Mouse (Mus musculus) intestine, embryonic 15.5 days (tissue): ENCODE data around the gene Unc50. TPM values are rescaled to one million over a fixed set of nuclear protein-coding genes. Genes with fewer than 3 reads are reported as not detected.
A peak's percentile ranks its signal among the peaks of the same experiment; 100 is the strongest.

ENCODE experiments used
- ATAC-seq: fragments of 200-750 bp; cut with Nextera tagmentation; 2 replicates; pipeline ENCODE4 v1.8.0; 2017; ENCODE audit warnings: moderate TSS enrichment, moderate library complexity
- H3K27ac ChIP-seq: fragments of 300-500 bp; sonication (generic); 2 replicates; pipeline ENCODE4 v1.5.1; 2015; ENCODE audit warnings: mild to moderate bottlenecking, inconsistent platforms
- H3K27me3 ChIP-seq: fragments of 300-500 bp; sonication (generic); replicated peaks from 2 replicates; pipeline ENCODE4 v1.6.1; 2015; ENCODE audit warnings: inconsistent platforms
- H3K36me3 ChIP-seq: fragments of 300-500 bp; sonication (generic); 2 replicates; pipeline ENCODE4 v1.6.1; 2015; ENCODE audit warnings: inconsistent platforms
- H3K4me1 ChIP-seq: fragments of 300-500 bp; sonication (generic); replicated peaks from 2 replicates; pipeline ENCODE4 v1.6.1; 2015; ENCODE audit warnings: inconsistent platforms
- H3K4me2 ChIP-seq: fragments of 300-500 bp; sonication (generic); replicated peaks from 2 replicates; pipeline ENCODE4 v1.6.1; 2015; ENCODE audit warnings: mild to moderate bottlenecking, inconsistent platforms
- H3K4me3 ChIP-seq: fragments of 300-500 bp; sonication (generic); replicated peaks from 2 replicates; pipeline ENCODE4 v1.5.1; 2015; ENCODE audit warnings: inconsistent platforms
- H3K9ac ChIP-seq: fragments of 300-500 bp; sonication (generic); 2 replicates; pipeline ENCODE4 v1.6.1; 2015; ENCODE audit warnings: inconsistent platforms
- H3K9me3 ChIP-seq: fragments of 300-500 bp; sonication (generic); 2 replicates; pipeline ENCODE4 v1.6.1; 2016; ENCODE audit warnings: inconsistent platforms
- WGBS: fragments of 180-500 bp; shearing (Covaris S2); methylation state at CpG from one replicate; pipeline ENCODE4 v1.1.7; 2015; 5-methylcytosine and 5-hydroxymethylcytosine counted together
- polyA plus RNA-seq: library from polyadenylated mRNA; unstranded; fragments of >200 nt; fragmentation: Nextera tagmentation; extraction: Ambion mirVana; gene quantifications from 2 replicates; pipeline ENCODE4 v1.2.1, GENCODE M21; 2015

The Unc50 gene
- polyA plus RNA-seq, 1 experiment from 2014 or later: 134 TPM

DNA sequence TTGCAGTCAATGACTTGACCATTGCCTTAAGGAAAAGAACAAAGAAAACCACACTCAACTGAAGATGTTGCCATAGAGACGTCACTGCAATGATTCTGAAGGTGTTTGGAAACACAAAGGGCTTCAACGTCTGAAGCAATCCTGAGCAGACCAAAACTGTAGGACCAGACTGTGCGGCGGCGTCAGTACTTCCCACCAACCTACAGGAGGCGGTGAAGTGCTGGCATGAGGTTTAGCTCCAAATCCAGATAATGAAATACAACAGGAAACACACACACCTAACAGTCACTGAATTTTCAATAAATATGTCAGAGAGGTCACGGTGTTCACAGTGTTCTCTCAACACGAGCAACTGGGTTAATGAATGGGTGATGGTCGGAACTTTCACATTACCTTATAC is 49.1 kb downstream of the Unc50 start:
- Histone ChIP-seq H3K4me3 (no peak overlapping the region), H3K4me1 (peaks cover 9% of the 10 kb centered on the region), H3K4me2 (no peak overlapping the region), H3K9ac (no peak overlapping the region), H3K27ac (no peak overlapping the region), H3K9me3 (no peaks in the 10 kb centered on the region), H3K36me3 (no peaks in the 10 kb centered on the region), H3K27me3 (no peaks in the 10 kb centered on the region)
- no peak for ATAC-seq
- 75% methylated on average over 9 of the region's 9 CpGs for WGBS

DNA sequence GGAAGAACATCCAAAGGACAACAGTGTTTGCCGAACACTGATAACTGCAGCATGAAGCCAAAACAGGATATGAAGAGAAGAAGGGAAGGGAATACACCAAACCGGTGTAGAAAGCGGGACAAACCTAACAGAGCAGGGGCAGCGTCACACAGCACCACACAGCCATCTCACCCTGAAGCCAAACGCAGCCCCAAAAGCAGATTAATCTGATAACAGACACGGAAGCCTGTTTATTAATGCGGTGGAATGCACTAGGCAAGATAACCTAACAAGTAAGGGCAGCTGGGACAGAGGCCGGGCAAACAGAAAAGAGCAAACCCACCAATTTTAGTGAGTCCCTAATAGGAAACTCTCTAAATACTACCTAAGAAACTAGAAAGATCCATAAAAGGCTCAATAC is 49.8 kb downstream of the Unc50 start:
- no peak for ATAC-seq
- peaks cover 9% of the 10 kb centered on the region for H3K4me1 ChIP-seq
- 62% methylated on average over 8 of the region's 8 CpGs for WGBS
- no peak overlapping the region for H3K4me3 ChIP-seq
- no peaks in the 10 kb centered on the region for H3K36me3 ChIP-seq
- H3K4me2 ChIP-seq: no peak overlapping the region
- no peaks in the 10 kb centered on the region for H3K9me3 ChIP-seq
- no peaks in the 10 kb centered on the region for H3K27me3 ChIP-seq
- no peak overlapping the region for H3K9ac ChIP-seq
- H3K27ac ChIP-seq: no peak overlapping the region

DNA sequence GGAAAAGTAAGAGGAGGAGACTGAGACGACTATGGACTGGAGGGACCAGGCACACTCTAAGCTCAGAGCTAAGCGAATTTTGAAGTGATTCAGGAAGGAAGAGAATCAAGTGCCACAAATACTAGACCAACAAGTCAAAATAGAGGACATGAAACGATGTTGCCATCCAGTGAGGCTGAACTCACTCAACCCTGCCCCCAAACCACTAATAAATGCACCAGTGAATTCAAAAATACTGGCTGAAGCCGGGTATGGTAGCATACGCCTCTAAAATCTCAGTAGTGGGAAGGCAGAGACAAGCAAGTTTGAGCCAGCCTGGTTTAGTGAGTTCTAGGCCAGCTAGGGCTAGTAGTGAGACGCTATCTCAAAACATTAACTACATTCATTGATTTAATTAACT is 50.8 kb downstream of the Unc50 start:
- 0 out of 2 replicates have a peak, but pooled peaks cover 4% of the 10 kb centered on the region for H3K36me3 ChIP-seq
- no peak overlapping the region for H3K4me2 ChIP-seq
- WGBS: 89% methylated on average over 6 of the region's 6 CpGs
- no peaks in the 10 kb centered on the region for H3K27me3 ChIP-seq
- H3K9ac ChIP-seq: no peak overlapping the region
- H3K9me3 ChIP-seq: no peaks in the 10 kb centered on the region
- peaks cover 9% of the 10 kb centered on the region for H3K4me1 ChIP-seq
- H3K4me3 ChIP-seq: no peak overlapping the region
- H3K27ac ChIP-seq: no peak overlapping the region
- no peak for ATAC-seq

DNA sequence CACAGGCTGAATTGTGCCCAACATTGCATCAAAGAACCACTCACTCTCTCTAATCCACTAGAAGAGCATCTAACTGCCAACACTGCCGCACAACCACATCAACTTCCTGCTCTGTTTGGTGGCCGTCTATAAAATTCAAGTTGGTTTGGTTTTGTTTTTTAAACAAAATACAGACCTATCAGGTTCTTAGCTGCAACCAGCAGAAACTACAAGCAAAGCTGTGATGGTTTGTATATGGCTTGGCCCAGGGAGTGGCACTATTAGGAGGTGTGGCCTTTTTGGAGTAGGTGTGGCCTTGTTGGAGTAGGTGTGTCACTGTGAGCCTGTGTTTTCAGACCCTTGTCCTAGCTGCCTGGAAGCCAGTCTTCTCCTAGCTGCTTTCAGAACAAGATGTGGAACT is 51.4 kb downstream of the Unc50 start:
- Histone ChIP-seq H3K9ac (no peak overlapping the region), H3K36me3 (0 out of 2 replicates have a peak, but pooled peaks cover 4% of the 10 kb centered on the region), H3K4me2 (no peak overlapping the region), H3K27me3 (no peaks in the 10 kb centered on the region), H3K4me1 (peaks cover 7% of the 10 kb centered on the region), H3K27ac (no peak overlapping the region), H3K9me3 (no peaks in the 10 kb centered on the region), H3K4me3 (no peak overlapping the region)
- ATAC-seq: peak; percentile 58; the same call in 1 of the 2 replicates
- 80% methylated on average over 2 of the region's 2 CpGs for WGBS

DNA sequence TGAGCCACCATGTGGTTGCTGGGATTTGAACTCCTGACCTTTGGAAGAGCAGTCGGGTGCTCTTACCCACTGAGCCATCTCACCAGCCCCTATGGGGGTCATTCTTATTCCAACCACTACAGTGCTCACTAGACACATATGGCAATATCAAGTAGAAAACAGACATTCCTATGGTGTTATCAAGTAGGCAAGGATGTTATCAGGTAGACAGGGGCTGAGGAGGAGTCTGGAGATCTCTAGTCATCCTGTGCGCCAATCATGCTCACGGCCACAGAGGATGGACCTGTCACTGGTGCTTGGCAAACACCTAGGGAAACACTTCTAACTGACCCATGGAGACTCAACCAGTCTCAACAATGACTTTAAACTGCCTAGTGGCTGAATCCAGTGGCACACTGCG is 54.7 kb downstream of the Unc50 start:
- H3K4me3 ChIP-seq: no peak overlapping the region
- H3K27ac ChIP-seq: no peak overlapping the region
- no peak for ATAC-seq
- 92% methylated on average over 4 of the region's 4 CpGs for WGBS
- no peaks in the 10 kb centered on the region for H3K27me3 ChIP-seq
- H3K9me3 ChIP-seq: no peaks in the 10 kb centered on the region
- H3K4me2 ChIP-seq: no peak overlapping the region
- no peaks in the 10 kb centered on the region for H3K4me1 ChIP-seq
- H3K9ac ChIP-seq: no peak overlapping the region
- peaks cover 9% of the 10 kb centered on the region; the same call in 1 of the 2 replicates for H3K36me3 ChIP-seq

DNA sequence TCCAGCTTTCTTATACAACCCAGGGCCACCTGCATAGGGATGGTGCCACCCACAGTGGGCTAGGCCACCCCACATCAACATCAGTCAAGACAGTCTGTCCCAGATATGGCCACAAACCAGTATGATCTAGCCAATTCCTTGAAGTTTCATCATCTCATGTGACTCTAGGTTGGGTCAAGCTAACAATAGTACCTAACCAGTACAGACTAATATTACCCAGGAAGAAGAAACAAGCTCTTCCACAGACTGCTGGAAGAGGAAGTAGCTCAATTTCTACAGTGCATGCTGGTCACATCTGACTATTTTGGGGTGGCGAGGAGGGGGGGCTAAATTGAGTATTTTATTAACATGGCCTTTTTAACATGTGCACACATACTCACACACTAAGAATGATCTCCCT is 56.5 kb downstream of the Unc50 start:
- Histone ChIP-seq H3K9me3 (no peaks in the 10 kb centered on the region), H3K4me1 (no peaks in the 10 kb centered on the region), H3K4me2 (no peak overlapping the region), H3K27me3 (no peaks in the 10 kb centered on the region), H3K27ac (no peak overlapping the region), H3K4me3 (no peak overlapping the region), H3K36me3 (peaks cover 9% of the 10 kb centered on the region; the same call in 1 of the 2 replicates), H3K9ac (no peak overlapping the region)
- ATAC-seq: no peak
- 82% methylated on average over 1 of the region's 1 CpGs for WGBS

DNA sequence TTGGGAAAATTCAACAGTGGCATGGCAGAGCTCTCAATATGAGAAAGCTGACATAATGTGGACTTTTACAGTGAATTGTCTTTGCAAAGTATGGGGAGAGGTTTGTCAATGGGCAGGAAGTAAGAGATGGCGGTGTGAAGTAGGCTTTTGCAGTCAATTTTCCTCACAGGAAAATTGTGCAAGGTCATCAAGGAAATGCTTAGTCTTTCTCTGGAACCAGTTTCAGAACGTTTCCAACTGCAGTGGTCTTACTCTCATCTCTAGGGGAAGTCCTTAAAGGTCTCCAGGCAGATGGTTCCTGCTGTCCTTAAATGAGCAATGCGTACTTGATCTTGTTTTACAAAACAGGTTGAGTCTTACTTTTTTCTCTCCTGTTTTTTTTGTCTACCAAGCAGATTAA is 57.1 kb downstream of the Unc50 start:
- H3K27ac ChIP-seq: no peak overlapping the region
- H3K9me3 ChIP-seq: no peaks in the 10 kb centered on the region
- H3K36me3 ChIP-seq: peaks cover 9% of the 10 kb centered on the region; the same call in 1 of the 2 replicates
- no peak overlapping the region for H3K9ac ChIP-seq
- H3K4me3 ChIP-seq: no peak overlapping the region
- no peak overlapping the region for H3K4me2 ChIP-seq
- ATAC-seq: no peak
- WGBS: 79% methylated on average over 3 of the region's 3 CpGs
- no peaks in the 10 kb centered on the region for H3K4me1 ChIP-seq
- no peaks in the 10 kb centered on the region for H3K27me3 ChIP-seq

DNA sequence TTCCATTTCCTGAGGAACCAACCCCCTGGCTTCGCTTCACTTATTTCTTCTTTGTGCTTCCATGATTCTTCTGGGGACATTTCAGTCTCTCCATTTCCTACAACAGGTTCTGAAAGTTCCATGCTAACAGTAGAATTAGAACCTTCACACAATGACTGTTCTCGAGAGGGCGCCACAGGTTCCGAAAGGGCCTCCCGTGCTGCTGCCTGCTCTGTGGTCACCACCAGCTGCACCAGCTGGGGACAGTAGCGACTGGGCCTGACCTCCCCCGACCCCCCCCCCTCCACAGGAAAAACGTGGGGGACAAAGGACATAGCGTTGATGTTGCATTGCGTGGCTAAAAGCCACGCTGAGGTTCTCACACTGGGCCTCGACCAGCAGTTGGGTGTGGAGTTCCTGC is 58.6 kb downstream of the Unc50 start:
- H3K4me3 ChIP-seq: no peak overlapping the region
- H3K9ac ChIP-seq: no peak overlapping the region
- H3K4me1 ChIP-seq: no peaks in the 10 kb centered on the region
- no peaks in the 10 kb centered on the region for H3K27me3 ChIP-seq
- ATAC-seq: no peak
- no peak overlapping the region for H3K4me2 ChIP-seq
- no peak overlapping the region for H3K27ac ChIP-seq
- WGBS: 84% methylated on average over 12 of the region's 12 CpGs
- H3K36me3 ChIP-seq: peaks cover 9% of the 10 kb centered on the region; the same call in 1 of the 2 replicates
- H3K9me3 ChIP-seq: no peaks in the 10 kb centered on the region

Other genes starting within 250 kb of the Unc50 start
- gene Cnga3, start 215.7 kb upstream of the Unc50 start, polyA plus RNA-seq: 0.08 TPM in 2 replicates
- 12.8 and 13.3 TPM in 2 replicates for gene Inpp4a, start 130.3 kb upstream of the Unc50 start, polyA plus RNA-seq
- gene Coa5, start within 50 bp of the Unc50 start, polyA plus RNA-seq: 54.5 and 56.8 TPM in 2 replicates
- gene Mgat4a, start 110.9 kb downstream of the Unc50 start, polyA plus RNA-seq: 44.5 and 46.3 TPM in 2 replicates